Mouse (Mus musculus) fibroblast of lung, adult 2 months (primary cell): ENCODE measurements at regions not wholly inside any gene's neighbourhood (a gene's known extent, or its start where the extent isn't known, plus 50 kb on each side); places are given as distances from the start of the nearest gene placed in this dataset.
A peak's percentile ranks its signal among the peaks of the same experiment; 100 is the strongest.

Source experiments
- DNase-seq: peaks from one replicate; pipeline ENCODE4 v3.0.0-alpha.2; 2011; ENCODE audit warnings: low read depth

DNA sequence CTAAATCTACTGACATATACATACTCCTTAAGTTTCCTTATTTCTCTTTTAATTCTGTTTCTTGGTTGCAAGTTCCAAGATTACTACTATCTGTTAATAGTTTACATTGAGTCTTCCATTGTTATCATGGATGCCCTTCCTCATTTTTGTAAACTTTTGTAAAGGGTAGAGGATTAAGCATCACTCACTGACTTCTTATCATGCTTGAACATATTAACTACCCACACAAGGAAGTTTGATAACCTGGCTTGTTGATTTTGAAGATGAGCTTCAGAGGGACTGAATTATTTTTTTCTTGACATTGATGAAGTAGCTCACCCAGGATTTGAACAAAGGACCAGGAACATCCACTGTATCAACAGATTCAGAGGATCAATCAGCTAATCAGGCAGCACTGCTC lies 162.8 kb upstream of the Fam98a start:
- DNase-seq, result no peak

DNA sequence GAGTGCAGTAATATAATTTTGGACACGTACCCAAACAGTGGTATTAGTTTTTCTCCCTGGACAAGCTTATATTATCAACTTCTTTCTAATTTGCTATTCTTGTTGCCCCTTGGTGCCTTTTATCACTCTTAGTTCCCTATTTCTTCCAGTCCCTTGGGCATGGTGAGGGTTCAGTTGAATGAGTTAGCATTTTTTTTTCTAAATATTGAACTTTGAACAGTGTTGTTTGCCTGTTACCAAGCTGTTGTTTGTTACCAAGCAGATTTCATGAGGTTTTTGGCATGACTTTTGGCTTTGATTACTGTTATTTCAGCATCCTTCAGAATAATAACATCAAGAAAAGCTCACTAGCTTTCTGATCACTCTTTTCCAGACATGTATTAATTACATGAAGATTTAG lies 162.3 kb upstream of the Fam98a start:
- DNase-seq, result no peak

- no peak for DNase-seq
These were observed 155.9 kb upstream of the Fam98a start for GRCm38 (mm10) chr17:75707687-75708086.

DNA sequence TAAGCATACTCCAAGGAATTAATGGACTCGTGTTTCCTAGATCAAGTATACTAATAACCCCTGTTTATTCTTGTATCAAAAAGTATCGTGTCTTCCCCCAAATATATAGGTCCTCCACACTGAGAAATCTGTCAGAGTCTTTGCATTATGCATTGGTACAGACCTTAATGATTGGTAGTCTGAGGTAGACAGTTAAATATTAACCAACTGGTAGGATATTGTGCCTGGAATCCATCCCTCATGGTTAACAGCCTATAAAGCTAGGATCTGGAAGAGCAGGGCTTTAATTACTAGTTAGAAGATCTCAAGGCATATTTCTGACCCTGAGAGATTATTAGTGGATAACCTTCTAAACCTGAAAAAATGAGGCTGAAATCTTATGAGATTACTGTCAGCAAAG lies 153.6 kb upstream of the Fam98a start:
- no peak for DNase-seq

DNA sequence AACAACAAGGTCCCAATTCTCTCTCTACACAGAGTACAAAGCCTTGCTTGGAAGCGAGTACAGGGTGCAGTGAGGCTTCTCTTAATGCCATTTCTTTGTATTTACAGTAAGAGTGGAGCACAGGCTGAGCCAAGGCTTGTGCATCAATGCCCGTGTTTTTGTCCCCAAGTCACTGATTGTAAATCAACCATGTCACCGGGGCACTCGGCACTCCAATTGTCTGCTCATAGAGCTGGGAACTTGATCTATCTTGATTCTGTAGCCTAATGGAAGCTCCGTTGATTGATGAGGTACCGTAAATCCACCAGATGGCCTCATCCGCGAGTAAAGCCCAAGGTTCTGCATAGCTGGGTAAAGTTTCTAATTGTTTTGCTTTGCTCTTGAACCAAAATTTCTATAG lies 152.1 kb upstream of the Fam98a start:
- no peak for DNase-seq

GRCm38 (mm10) chr17:75696729-75697103 lies 145.0 kb upstream of the Fam98a start:
- no peak for DNase-seq

DNA sequence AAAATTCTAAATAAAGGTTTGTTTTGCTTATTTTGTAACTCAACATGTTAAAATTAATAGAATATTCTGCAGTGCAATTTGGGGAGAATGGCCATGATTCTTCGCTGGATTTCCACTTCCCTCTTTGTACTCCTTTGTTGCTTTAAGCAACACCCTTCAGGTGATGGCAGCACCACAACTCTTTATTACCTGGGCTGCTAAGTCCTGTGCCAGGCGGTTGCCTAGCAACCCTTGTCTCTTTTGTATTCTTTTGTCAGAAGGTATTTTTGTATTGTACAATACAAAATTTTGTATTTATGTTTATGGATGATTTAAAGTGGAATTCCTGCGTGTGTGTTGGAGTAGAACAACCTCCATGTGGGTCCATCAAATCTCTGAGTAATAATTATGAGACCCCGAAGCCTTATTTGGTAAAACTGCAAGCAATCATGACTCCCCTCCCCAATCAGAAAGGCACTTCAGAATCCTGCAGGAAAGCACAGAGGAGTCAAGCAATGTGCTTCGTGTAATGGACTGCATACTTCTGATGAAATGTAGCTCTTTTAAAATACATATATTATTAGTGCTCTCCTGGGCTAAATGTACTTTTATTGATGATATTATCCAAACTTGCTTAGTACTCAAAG lies 144.5 kb upstream of the Fam98a start:
- DNase-seq, result no peak

DNA sequence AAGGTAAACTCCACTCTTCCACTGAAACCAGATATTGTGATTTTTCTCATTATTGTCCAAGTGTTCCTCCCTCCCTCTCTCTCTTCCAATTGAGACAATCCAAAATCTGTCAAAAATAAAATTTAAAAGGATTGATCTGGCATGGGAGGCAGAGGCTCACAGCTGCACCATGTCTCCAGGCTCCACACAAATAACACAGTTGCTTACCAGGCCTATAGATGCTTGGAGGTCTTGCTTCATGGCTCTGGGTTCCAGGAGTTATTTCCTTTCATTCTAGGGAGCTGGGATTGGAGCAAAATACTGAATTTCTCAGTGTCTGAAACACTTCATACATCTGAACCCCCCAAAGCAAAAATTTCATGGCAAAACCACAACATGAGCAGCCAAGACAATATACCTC lies 134.2 kb upstream of the Fam98a start:
- no peak for DNase-seq

DNA sequence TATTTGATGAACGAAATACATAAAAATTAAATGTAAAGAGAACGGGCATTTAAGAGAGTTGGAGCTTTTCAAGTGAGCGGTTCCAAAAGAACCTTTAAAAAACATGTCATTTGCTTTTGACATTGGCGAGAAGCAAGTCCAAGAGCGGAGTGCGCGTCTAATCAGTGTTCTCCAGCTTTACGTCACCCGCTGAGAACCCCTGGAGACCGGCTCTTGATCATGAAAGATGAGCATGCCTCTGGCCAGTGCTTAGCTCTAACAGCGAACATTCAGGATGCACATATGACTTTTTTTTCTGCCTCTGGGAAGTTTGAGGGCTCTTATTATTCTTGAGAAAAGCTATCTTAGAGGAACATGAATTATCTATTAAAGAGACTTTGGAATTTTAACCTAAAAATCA lies 95.2 kb upstream of the Fam98a start:
- no peak for DNase-seq

DNA sequence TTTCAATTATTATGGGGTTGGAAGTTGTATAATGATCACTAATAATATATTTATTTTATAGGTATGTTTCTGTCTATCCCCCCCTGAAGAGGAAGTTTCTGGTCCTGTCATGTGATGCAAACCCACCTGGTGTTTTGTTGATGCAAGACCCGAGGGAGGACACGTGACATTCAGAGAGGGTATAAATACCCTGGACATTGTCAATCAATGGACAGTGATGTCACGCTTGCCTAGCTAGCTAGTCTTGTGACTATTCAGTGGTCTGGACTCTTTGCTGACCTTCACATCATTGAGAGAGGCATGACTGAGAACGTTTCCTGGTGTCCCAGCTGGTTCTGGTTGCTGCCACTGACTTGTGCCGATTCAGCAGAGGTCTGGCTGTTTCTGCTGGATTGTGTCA lies 93.0 kb upstream of the Fam98a start:
- no peak for DNase-seq

- no peak for DNase-seq
These were observed 90.6 kb upstream of the Fam98a start for GRCm38 (mm10) chr17:75642311-75642710.

DNA sequence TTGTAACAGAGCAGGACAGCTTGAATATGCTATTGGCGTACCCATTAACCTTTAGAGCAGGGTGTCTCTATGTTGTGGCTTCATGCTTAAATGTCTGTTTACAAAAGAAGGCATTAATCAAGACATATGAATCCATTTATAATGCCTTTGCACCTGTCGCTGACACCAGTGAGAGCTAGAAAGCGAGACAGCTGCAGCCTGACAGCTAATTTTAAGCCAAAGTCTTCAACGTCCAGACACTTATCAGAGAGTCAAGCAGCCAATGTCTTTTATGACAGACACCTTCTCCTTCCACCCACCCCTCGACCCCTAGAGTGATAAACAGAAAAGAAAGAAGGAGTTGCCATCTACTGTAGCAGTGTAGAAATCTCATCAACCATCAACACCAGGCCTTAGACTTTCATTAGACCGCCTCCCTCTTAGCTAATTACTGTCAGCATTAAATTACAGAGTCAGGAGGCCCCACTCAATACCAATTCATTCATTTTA lies 89.3 kb upstream of the Fam98a start:
- DNase-seq, result no peak

DNA sequence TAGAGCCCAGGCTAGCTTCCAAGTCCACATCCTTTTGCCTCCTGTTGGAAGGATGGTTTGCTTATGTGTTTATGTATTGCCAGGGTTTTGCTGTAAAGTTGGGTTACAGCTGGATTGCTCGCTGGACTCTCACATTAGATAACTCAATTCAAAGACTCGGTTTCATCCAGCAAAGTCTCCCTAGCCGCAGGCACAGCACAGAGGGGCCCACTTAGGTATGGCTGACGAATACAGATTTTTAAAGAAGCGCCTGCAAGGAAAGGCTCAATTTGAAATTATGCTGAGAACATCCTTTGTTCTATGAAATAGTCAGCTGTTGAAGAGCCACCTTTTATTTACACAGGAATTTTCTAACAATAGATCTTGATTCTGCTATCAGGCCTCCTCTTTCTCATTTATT lies 88.8 kb upstream of the Fam98a start:
- no peak for DNase-seq

DNA sequence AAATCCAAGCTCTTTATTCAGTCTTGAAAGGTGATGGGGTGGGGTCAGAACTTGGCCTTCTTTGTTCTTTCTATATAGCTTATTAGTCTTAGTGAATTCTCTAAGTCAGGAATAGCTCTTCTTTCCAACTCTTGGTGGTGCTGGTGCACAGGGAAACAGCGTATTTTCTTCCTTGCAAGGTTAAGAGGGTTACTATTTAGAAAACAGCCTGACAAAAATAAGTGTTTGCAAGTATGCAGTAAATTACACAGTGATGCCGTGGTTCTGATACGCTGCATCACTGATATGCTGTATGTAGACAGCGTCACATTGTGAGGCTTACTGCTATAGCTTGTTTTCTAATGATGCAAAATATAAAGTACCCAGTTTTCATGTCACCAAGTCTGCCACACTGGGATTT lies 78.1 kb upstream of the Fam98a start:
- DNase-seq, result no peak

- DNase-seq, result no peak
These were observed 67.7 kb upstream of the Fam98a start for GRCm38 (mm10) chr17:75619472-75619871.

DNA sequence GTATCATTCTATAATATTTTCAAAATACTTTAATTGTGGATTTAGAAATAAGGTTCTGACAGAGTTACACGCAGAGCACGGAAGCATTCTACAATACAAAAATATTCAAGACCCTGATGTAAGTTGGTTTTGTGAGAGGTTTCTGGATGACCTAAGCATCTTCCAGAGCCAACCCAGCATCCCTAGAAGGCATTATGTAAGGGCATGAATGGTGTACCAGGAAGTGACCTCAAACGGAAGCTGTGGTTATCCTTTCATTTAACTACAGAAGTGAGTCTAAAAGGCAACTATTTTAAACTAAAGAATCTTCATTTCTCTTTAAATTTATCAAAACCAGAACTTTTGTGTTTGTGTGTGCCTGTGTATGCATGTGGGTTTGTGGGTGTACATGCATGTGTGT lies 66.8 kb upstream of the Fam98a start:
- no peak for DNase-seq

DNA sequence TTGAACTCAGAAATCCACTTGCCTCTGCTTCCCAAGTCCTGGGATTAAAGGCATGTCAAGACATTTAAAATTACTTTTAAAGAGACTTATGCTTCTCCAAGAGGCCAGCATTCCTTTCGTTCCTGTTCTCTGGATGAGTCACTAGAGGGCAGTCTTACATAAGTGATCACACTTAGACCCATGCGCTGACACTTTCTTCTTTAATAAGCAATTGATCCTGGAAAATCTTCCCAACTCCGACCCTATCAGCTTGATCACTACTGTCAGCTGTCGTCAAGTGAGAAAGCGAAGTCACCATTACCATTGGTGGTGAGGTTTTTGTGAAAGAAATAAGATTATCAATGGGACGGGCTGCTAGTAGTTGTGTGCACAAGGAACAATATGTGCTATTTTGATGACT lies 65.5 kb upstream of the Fam98a start:
- DNase-seq, result peak; percentile 13

- peak; percentile 6 for DNase-seq
These were observed 63.6 kb upstream of the Fam98a start for GRCm38 (mm10) chr17:75615335-75615734.

DNA sequence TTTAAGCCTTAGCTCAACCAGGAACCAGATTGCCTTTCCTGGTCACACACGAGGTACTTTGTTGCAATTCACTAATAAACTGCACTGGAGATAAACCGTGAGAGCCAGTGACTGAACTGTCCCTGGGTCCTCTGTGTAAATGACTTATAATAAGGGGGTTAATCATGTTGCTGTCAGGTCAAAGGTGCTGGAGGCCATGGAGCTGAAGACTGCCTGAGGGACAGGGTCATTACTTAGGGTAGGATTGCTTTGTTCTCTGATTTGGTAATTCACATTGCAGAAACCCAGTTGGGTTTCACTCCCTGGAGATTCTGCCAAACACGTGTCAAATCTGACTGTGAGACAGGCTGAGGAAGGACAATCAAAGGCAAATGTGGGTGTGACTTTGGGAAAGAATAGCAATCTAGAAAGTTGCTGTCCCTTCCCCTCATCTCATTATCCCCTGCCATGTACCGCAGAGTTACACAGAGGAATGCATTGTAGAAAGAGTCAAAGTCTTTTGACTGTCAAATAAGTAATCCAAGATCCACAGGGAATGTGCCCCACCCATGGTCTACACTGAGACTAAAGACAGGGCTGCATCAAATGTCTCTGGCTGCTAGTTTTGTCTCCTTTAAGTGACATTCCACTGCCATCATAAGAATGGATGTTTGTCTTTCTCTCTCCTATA lies 51.8 kb upstream of the Fam98a start:
- no peak for DNase-seq
